Mouse (Mus musculus): ENCODE measurements around the gene Lama4. TPM values are rescaled to one million over a fixed set of nuclear protein-coding genes. Genes with fewer than 3 reads are reported as not detected.

The Lama4 gene
- polyA plus RNA-seq (2012; rRNA removed), result 1.4 and 1.8 TPM in 2 replicates

DNA sequence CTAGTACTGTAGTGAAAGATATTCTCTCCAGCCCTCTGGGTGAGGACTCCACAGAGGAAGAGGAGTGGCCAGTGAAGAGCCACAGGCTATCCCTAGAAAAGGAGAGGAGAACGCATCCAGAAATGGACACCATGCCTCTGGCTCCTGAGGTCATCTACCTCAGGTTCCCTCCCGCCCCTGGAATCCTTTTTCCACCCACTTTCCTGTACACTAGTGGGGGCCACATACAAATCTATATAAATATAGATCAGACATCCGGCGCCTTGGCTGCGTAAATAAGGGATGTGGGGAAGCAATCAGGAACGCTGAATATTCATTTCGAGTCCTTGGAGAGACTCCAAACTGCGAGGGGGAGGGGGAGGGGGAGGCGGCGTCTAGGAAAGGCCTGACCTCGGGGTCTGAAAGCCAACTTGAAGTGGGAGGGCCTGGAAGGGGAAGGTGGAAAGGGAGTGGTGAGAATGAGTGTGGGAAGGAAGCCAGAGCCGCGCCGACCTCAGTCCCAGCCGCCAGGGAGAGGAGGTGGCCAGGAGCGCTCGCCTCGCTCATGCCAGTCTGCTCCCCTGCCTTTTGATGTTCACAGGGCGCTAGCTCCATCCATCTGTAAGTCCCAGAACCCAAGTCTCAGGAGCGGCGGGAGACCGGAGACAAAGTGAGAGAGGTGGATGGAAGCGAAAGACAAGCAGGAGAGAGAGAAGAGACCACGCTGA is at the start of gene Lama4:
Gene Lama4 (plus strand): TSS at position 441 of the 707 bp plus-strand sequence.

DNA sequence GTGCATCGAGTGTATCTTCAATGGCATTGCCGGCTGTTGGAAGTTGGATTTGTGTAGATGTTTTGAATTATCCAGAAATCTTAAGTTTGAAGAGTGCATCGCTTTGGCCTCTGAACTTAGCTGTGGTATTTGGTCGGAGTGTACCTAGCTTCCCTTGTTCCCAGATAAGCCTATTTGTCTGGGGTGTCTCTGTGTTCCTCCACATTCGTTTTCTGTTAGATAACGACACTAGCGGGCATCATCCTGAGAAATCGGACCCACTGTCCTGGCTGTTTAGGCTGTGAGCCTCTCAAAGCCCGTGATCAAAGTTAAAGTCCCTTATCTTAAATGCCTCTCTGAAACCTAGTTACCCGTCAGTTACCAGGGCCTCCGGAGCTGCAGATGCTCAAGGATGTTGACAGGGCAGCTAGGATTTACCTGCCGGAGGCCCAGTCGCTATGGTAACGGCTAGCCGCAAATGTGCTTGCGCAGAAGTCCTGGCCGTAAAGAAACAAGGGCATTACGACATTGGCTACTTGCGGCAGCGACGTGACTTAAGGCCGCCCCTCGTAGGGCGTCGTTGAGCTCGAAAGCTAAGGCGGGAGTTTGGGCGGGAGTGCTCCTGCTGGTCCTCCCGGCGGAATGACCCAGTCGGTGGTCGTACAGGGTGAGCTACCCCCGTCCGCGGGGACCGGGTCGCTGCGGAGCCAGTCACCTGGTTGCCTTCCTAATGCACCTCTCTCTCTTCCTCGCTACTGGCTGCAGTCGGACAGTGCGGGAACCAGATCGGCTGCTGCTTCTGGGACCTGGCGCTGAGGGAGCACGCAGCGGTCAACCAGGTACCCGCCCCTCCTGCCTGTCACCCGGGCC is 168.4 kb downstream of the Lama4 start, which contains the start of the genes Fam229b and Tube1:
Gene Fam229b (minus strand): TSS at position 453 of the 849 bp plus-strand sequence.
Gene Tube1 (plus strand): TSS at position 515 of the 849 bp plus-strand sequence.

Other genes with a start within 250 kb of the Lama4 start
- gene Rfpl4b, start 143.7 kb upstream of the Lama4 start, polyA plus RNA-seq (2012; rRNA removed), result not detected in 2 replicates
- gene Fam229b, start 168.4 kb downstream of the Lama4 start, polyA plus RNA-seq (2012; rRNA removed), result 0.23 and 0.34 TPM in 2 replicates
- gene Tube1, start 168.5 kb downstream of the Lama4 start, polyA plus RNA-seq (2012; rRNA removed), result 2.9 TPM in 2 replicates
- 0.02 and 0.04 TPM in 2 replicates for gene Ccn6, start 198.3 kb downstream of the Lama4 start, polyA plus RNA-seq (2012; rRNA removed)

Data from liver, embryonic 18 days (tissue).